Mouse (Mus musculus): ENCODE data around the gene Klrc2. TPM values are rescaled to one million over a fixed set of nuclear protein-coding genes. Genes with fewer than 3 reads are reported as not detected.
"Not testable (repeated sequence)": the region's sequence is repeated elsewhere in the genome, so short reads cannot be mapped to it uniquely, and the experiment has no call there.

Gene Klrc2
- total RNA-seq (2021): not detected

DNA sequence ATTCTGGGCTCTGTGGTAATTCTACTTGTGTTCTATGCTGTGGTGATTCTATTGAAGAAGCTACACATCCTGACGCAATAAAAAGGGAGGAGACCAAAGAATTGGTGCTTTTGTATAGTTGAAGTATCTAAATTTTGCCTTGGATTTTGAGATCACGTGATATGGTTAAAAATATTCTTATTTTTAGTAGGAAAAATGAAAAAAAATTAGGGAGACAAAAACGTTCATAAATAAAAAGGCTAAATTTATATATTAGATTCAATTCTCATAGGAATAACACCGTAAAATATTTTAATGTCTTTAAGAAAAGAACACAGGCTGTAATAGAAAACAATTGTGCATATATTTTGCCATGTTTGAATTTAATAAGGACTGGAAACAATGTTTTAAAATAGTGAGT lies at the start of gene Klrc2:
TSS of gene Klrc2 (minus strand) at position 101 of the 400 bp plus-strand sequence.
- not testable (repeated sequence) for DNase-seq

DNA sequence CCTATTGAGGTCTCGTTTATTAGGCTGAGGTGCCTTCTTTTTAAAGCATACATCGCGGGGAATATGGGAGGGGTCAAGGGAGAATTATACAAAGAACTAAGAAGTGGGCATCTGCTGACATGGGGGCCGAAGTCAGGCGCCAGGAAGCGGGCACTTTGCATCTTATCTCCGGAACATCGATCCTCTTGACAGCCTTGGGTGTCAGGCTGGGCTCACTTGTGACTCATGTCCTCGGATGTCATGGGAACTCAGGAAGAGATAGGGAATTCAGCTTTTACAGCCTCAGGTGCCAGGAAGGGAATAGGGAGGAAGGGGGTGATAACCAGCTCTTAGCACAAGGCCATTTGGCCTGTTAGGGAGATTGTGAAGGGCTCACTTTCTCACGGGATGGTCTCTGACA lies 30.9 kb upstream of the Klrc2 start:
- not testable (repeated sequence) for DNase-seq

DNA sequence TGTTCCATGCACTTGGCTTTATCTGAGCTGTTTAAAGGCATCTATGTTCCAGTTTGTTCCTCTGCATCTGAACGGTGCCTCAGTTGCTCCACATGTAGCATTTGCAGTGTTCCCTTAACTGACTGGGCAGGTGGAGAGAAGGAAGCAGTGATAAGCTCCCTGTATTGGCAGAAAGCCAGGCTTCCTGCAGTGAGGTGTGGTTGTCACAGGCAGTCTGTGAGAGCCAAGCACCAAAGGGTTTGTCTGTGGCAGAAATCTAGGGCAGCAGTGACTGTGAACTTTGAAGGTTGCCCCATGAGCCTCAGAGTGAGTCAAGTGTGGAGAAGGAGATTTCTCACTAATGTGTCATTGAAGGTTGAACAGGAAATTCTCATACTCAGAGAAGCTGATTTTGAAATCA lies 19.9 kb upstream of the Klrc2 start:
- DNase-seq: no peak

DNA sequence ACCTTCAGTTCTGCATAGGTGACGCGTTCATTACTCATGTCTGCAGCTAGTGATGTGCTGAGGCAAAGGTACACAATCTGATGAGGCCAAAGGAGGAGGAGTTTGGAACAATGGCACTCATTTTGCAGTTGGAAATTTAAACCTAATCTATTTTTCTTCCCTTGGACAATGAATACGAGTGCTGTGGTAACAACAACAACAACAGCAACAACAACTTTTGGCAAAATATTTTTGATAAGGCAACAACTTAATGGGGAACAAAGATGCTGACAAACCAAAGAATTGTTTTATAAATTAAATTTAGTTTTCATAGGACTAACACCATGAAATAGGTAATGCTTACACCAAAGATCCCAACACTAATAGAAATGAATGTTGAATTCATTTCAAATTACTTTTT lies 18.4 kb upstream of the Klrc2 start, which contains the start of gene Klrc1:
TSS of gene Klrc1 (minus strand) at position 101 of the 400 bp plus-strand sequence.
- DNase-seq: no peak

GRCm38 (mm10) chr6:129661301-129661700 lies 812 bp upstream of the Klrc2 start:
- not testable (repeated sequence) for DNase-seq

- DNase-seq: not testable (repeated sequence)
These were observed 16.4 kb downstream of the Klrc2 start for GRCm38 (mm10) chr6:129644054-129644453.

DNA sequence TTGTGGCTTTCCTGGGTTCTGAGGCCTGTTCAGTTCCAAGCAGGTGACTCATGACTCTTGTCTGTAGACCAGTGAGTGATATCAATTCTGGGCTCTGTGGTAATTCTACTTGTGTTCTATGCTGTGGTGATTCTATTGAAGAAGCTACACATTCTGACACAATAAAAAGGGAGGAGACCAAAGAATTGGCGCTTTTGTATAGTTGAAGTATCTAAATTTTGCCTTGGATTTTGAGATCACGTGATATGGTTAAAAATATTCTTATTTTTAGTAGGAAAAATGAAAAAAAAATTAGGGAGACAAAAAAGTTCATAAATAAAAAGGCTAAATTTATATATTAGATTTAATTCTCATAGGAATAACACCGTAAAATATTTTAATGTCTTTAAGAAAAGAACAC lies 17.3 kb downstream of the Klrc2 start, which contains the start of gene Klrc3:
TSS of gene Klrc3 (minus strand) at position 101 of the 400 bp plus-strand sequence.
- not testable (repeated sequence) for DNase-seq

GRCm38 (mm10) chr6:129631046-129631445 lies 29.4 kb downstream of the Klrc2 start:
- not testable (repeated sequence) for DNase-seq

DNA sequence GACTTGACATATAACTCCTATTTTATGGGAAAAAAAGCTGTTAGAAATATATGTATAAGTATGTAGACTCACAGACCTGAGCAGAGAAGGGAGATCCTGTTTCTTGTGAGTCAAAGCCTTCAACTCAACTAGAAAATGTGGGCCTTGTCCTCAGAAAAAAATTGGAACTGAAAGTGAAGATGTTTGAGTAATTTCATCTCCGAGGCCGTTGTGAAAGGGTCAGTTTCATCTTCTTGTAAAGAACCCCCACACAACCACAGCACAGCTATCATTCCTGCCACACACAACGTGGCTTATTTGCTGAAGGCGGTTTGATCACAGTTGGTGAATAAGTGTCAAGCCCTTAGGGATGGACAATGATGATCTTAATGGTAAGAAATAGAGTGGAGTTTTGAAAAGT lies 36.8 kb downstream of the Klrc2 start, which contains the start of gene Klrk1:
TSS of gene Klrk1 (minus strand) at position 130 of the 400 bp plus-strand sequence.
- no peak for DNase-seq

DNA sequence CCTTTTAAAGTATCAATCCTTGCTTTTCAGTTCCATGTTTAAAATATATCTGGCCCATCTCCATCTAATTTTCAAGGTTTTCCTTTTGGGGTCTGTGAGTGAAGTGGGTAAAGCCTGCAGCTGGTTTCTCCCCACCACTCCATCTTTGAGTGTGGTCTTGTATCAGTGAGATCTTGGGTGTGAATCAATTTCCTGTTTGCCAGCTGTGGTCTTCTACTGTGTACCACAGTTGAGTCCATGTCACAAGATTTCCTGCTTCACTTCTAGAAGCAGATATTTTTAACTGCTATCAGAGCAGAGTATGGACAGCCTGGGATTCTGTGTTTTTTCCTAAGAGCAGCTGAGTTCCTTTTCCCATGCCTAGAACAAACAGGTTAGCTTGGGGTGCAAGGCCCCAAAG lies 52.1 kb downstream of the Klrc2 start:
- DNase-seq: no peak

Small RNA genes within 50 kb of the gene (microRNA-seq; reads per million reads assigned to microRNA genes)
- 0 reads per million in 2 experiments for gene Mir680-1

Other genes with a start within 250 kb of the Klrc2 start
- 1 to 10 TPM; 3.6 to 4.1 TPM for gene Clec1a, start 208.7 kb downstream of the Klrc2 start, total RNA-seq (2021)
- not detected for gene Olr1, start 153.5 kb downstream of the Klrc2 start, total RNA-seq (2021)
- not detected for gene Tmem52b, start 148.1 kb downstream of the Klrc2 start, total RNA-seq (2021)
- gene Gabarapl1, start 127.5 kb downstream of the Klrc2 start, total RNA-seq (2021): 100 to 1,000 TPM; 613 to 662 TPM
- gene Klre1, start 82.8 kb downstream of the Klrc2 start, total RNA-seq (2021): not detected
- not detected for gene Klrd1, start 68.9 kb downstream of the Klrc2 start, total RNA-seq (2021)
- not detected for gene Klrk1, start 36.8 kb downstream of the Klrc2 start, total RNA-seq (2021)
- not detected for gene Klrc3, start 17.4 kb downstream of the Klrc2 start, total RNA-seq (2021)
- gene Klrc1, start 18.3 kb upstream of the Klrc2 start, total RNA-seq (2021): not detected
- not detected for gene Klri1, start 56.4 kb upstream of the Klrc2 start, total RNA-seq (2021)
- gene Klri2, start 79.8 kb upstream of the Klrc2 start, total RNA-seq (2021): not detected
- not detected for gene Gm156, start 123.6 kb upstream of the Klrc2 start, total RNA-seq (2021)
- not detected for gene Gm17631, start 202.0 kb upstream of the Klrc2 start, total RNA-seq (2021)
- not detected for gene Klra17, start 216.0 kb upstream of the Klrc2 start, total RNA-seq (2021)